In the genomic region with DNA sequence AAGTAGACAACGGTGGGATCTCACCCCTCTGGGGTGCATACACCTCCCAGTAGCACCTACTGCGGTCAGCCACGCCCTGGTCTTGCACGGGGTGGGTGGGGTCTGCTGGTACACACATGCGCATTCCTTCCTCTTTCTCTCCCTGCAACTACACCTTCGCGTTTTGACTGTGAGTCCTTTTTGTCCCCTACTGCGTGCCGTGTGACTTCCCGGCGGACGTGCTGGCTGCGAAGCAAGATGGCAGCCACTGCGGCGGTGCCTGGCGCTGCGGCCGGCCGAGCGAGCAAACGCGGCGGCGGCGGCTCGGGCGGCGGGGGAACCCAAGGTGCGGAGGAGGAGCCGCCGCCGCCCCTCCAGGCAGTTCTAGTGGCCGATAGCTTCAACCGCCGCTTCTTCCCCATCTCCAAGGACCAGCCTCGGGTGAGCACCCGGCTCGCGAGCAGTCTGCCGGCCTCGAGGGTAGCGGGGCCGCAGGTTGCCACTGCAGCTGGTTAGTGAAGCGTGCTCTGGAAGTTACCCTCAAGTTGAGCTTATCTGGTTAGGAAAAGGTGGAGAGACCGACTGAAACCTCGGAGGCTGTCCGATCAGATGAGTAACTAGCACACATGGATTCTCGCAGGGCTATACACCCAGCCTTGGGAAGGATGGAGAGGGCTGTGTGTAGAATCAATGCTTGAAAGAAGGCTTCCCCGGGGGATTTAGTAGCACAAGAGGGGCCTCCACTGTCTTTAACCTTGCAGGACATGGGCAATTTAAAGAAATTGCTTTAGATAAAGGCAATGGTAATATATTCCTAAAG, we compare ENCODE assay signal across 8 mouse cellular contexts. TPM values are rescaled to one million over a fixed set of nuclear protein-coding genes. Genes with fewer than 3 reads are reported as not detected.
DNase-seq lines count a peak whose midpoint lies in the region; ATAC-seq and TF ChIP-seq lines count a peak whose summit lies in the region.

Gene Eif2b5 (plus strand): TSS at position 141 of the 799 bp plus-strand sequence.

- H3K4me2 ChIP-seq in kidney, embryonic 14.5 days (replicated peaks; ENCODE audit: low read depth, low read length) = peak within 1 kb of the TSS; percentile 62
- H3K4me2 ChIP-seq in limb, embryonic 15.5 days = peak within 1 kb of the TSS; percentile 82

- H3K9me3 ChIP-seq in kidney, embryonic 14.5 days (ENCODE audit: control insufficient read depth, low read length) = no peaks in the 10 kb centered on the region
- H3K9me3 ChIP-seq in limb, embryonic 15.5 days = no peaks in the 10 kb centered on the region

- H3K27me3 ChIP-seq in kidney, embryonic 14.5 days (ENCODE audit: control insufficient read depth, insufficient read depth, low read length) = no peaks in the 10 kb centered on the region
- no peaks in the 10 kb centered on the region for H3K27me3 ChIP-seq in limb, embryonic 15.5 days

- peak within 1 kb of the TSS; percentile 94 for H3K9ac ChIP-seq in kidney, embryonic 14.5 days (ENCODE audit: low read depth, low read length)
- H3K9ac ChIP-seq in limb, embryonic 15.5 days = peak within 1 kb of the TSS; percentile 86

- DNase-seq in A20 (ENCODE audit: low read depth, low spot score) = peak; percentile 97
- DNase-seq in heart, adult 9 months (ENCODE audit: low spot score in 2 of 2) = peak; percentile 94 to 95
- peak; percentile 75 to 81 for DNase-seq in monocyte, adult 2 months (ENCODE audit: low read depth in 1 of 2, low spot score in 2 of 2)
- DNase-seq in spleen, postnatal 36 days (ENCODE audit: low spot score in 2 of 2) = peak; percentile 95 to 96

- no peak for TF ChIP-seq POLR2A in bone marrow macrophage, adult 2 months (IDR thresholded peaks at IDR 0.05; ENCODE audit: borderline replicate concordance, low read depth, low read length)
- TF ChIP-seq POLR2A in embryonic fibroblast, embryonic 13.5 days (IDR thresholded peaks at IDR 0.05; ENCODE audit: low read depth, low read length) = peak; percentile 88

- H3K36me3 ChIP-seq in kidney, embryonic 14.5 days (ENCODE audit: control insufficient read depth, insufficient read depth, low read length) = peaks cover 34% of the 10 kb centered on the region
- peaks cover 29% of the 10 kb centered on the region for H3K36me3 ChIP-seq in limb, embryonic 15.5 days

- peaks cover 8% of the 10 kb centered on the region; the same call in 1 of the 2 replicates for H3K4me1 ChIP-seq in bone marrow macrophage, adult 2 months (ENCODE audit: control insufficient read depth, insufficient read depth, low read length)
- H3K4me1 ChIP-seq in embryonic fibroblast, embryonic 13.5 days (ENCODE audit: control insufficient read depth, insufficient read depth, low read length) = no peaks in the 10 kb centered on the region; the same call in 1 of the 2 replicates
- 0 out of 2 replicates have a peak, but pooled peaks cover 4% of the 10 kb centered on the region for H3K4me1 ChIP-seq in kidney, embryonic 14.5 days (ENCODE audit: control insufficient read depth, insufficient read depth, low read length)
- H3K4me1 ChIP-seq in limb, embryonic 15.5 days = peaks cover 16% of the 10 kb centered on the region

- no peak within 1 kb of the TSS; the same call in 1 of the 2 replicates for H3K27ac ChIP-seq in bone marrow macrophage, adult 2 months (ENCODE audit: insufficient read depth, low read depth, low read length)
- peak within 1 kb of the TSS; percentile 16 for H3K27ac ChIP-seq in embryonic fibroblast, embryonic 13.5 days (ENCODE audit: insufficient read depth, low read length)
- H3K27ac ChIP-seq in kidney, embryonic 14.5 days (ENCODE audit: low read depth, low read length) = peak within 1 kb of the TSS; percentile 25; the same call in 1 of the 2 replicates
- H3K27ac ChIP-seq in limb, embryonic 15.5 days = peak within 1 kb of the TSS; percentile 70

- H3K4me3 ChIP-seq in bone marrow macrophage, adult 2 months (ENCODE audit: insufficient read depth, low read length) = peak within 1 kb of the TSS; percentile 90
- H3K4me3 ChIP-seq in embryonic fibroblast, embryonic 13.5 days (ENCODE audit: insufficient read depth, low read length) = peak within 1 kb of the TSS; percentile 93
- H3K4me3 ChIP-seq in kidney, embryonic 14.5 days (ENCODE audit: low read length) = peak within 1 kb of the TSS; percentile 95
- H3K4me3 ChIP-seq in limb, embryonic 15.5 days = peak within 1 kb of the TSS; percentile 86

- WGBS in kidney, embryonic 14.5 days = under 1% methylated on average over 49 of the region's 49 CpGs
- under 1% methylated on average over 49 of the region's 49 CpGs for WGBS in limb, embryonic 15.5 days

- ATAC-seq in kidney, embryonic 14.5 days (ENCODE audit: low FRiP score, low TSS enrichment) = peak; percentile 96
- ATAC-seq in limb, embryonic 15.5 days (ENCODE audit: insufficient number of reproducible peaks, low FRiP score, low TSS enrichment, low read depth) = peak; percentile 90

- TF ChIP-seq CTCF in bone marrow macrophage, adult 2 months (IDR thresholded peaks at IDR 0.05; ENCODE audit: low read depth, low read length) = no peak
- no peak for TF ChIP-seq CTCF in embryonic fibroblast, embryonic 13.5 days (IDR thresholded peaks at IDR 0.05; ENCODE audit: borderline replicate concordance, insufficient read depth, low read length)

RNA-seq across cellular contexts. Expression of gene Eif2b5, which starts in this region (rescaled TPM):
- polyA plus RNA-seq in bone marrow macrophage, adult 2 months (2012; ENCODE audit: insufficient read depth, insufficient read length, missing spikeins) = 23.9 and 25.9 TPM in 2 replicates
- polyA plus RNA-seq in embryonic fibroblast, embryonic 13.5 days (2011; ENCODE audit: insufficient read length, low read depth, missing spikeins) = 53.8 and 61.5 TPM in 2 replicates
- polyA plus RNA-seq in kidney, embryonic 14.5 days (2014; fragmentation: Nextera tagmentation; extraction: Ambion mirVana) = 68.6 and 115 TPM in 2 replicates
- polyA plus RNA-seq in limb, embryonic 15.5 days (2015; fragmentation: Nextera tagmentation; extraction: Ambion mirVana) = 88.4 and 93.5 TPM in 2 replicates
